Mouse (Mus musculus) heart, adult 2 months (tissue): ENCODE results near the gene Cdk11b.

Experiments used
- EP300 ChIP-seq: fragments of 200-500 bp; IDR thresholded peaks from 2 replicates; pipeline ENCODE4 v1.6.1; 2011; ENCODE audit warnings: low read depth, low read length, control low read depth; ENCODE audit not compliant: insufficient read depth
- POLR2A ChIP-seq: fragments of 200-500 bp; IDR thresholded peaks from 2 replicates; pipeline ENCODE4 v1.6.1; 2011; ENCODE audit warnings: mild to moderate bottlenecking, low read depth, low read length, control low read depth; ENCODE audit not compliant: insufficient read depth

DNA sequence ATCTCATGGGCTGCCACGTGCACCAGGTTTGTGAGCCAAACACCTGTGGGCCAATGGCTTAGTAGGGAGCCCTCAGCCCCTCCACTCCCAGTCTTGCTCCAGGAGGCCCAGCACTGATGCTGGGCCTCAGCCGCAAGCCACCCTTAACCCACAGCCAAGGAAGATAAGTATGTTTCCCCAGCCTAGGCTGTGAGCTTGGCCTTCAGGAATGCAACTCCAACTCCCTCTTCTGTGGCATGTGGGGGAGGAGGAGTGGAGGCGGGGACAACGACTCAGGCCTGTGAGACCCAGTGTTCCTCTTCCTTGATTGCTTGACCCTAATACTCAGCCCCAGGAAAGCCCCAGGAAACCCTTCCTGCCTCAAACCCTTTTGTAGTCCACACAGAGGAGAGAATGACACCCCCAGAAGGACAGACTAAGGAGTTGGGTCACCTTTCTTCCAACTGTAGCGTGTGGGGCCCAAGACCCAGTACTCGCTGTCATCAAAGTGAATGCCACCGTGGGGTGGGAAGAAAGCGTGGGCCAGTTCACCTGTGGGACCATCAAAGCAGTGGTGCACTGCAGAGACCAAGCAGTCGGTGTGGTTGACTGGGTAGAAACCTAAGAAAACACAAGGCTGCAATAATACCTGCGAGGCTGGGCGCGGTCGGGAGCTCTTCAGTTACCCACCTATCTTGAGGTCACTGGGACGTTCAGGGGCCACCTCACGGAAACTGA, 27.1 kb downstream of the Cdk11b start:
- TF ChIP-seq POLR2A (0 out of 2 replicates have a peak, but pooled peaks have one; percentile 21), EP300 (no peak)
